Mouse (Mus musculus): ENCODE measurements around the gene Foxi2. TPM values are rescaled to one million over a fixed set of nuclear protein-coding genes. Genes with fewer than 3 reads are reported as not detected.

Foxi2 gene
- total RNA-seq, 1 experiment from 2014 or later, result not detected

DNA sequence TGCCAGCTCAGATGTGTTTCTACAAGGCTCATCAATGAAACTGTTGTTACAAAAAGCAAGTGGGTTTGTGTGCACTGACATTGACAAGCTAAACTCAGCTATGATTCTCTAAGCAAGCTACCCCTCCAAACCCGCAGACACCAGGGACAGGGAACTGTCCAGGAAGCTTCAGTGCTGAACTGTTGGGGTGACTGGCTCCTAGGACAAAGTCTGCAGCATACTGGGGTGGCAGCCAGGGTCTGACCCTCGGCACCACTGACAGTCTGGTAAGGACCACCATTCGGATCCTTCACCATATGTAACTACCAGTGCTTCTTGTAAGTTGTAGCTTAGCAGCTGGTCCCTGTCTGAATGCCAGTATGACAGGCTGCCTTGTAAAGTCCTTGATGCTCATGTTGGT, 43.6 kb downstream of the Foxi2 start:
- no peak for ATAC-seq (replicated peaks; ENCODE audit: insufficient number of reproducible peaks, low FRiP score, low TSS enrichment, poor library complexity, severe bottlenecking)

Other genes with a start within 250 kb of the Foxi2 start
- gene Nps, start 151.6 kb upstream of the Foxi2 start, total RNA-seq (2017), result not detected in 3 replicates
- not detected in 3 replicates for gene Clrn3, start 118.3 kb downstream of the Foxi2 start, total RNA-seq (2017)
- 157 to 186 TPM (median 183 TPM) in 3 replicates for gene Ptpre, start 127.2 kb downstream of the Foxi2 start, total RNA-seq (2017)